Mouse (Mus musculus): ENCODE data around the gene Ppp2r5a.

- TF ChIP-seq POLR2A (IDR thresholded peaks at IDR 0.05; ENCODE audit: insufficient read depth, low read length) = no peak
- no peak for TF ChIP-seq CTCF (IDR thresholded peaks at IDR 0.05; ENCODE audit: low read depth, low read length)
- TF ChIP-seq EP300 (IDR thresholded peaks at IDR 0.05; ENCODE audit: insufficient read depth, low read depth, low read length) = no peak
Observed at GRCm38 (mm10) chr1:191438546-191438945, 35.5 kb upstream of the Ppp2r5a start.
